Mouse (Mus musculus) adrenal gland, postnatal 10 days (tissue): ENCODE measurements around the gene Gm14743. TPM values are rescaled to one million over a fixed set of nuclear protein-coding genes. Genes with fewer than 3 reads are reported as not detected.
"Not testable (repeated sequence)": the region's sequence is repeated elsewhere in the genome, so short reads cannot be mapped to it uniquely, and the experiment has no call there.

Experiments
- DNase-seq: peaks from one replicate; pipeline ENCODE4 v3.0.0; 2021; ENCODE audit warnings: mixed read lengths
- long read RNA-seq, 2 experiments: library from polyadenylated mRNA; stranded (forward); transcript quantifications; one replicate each; pipeline ENCODE4 v2.0.0; 2021
- total RNA-seq, 2 experiments: library from RNA; stranded (reverse); gene quantifications; 2 replicates each; pipeline ENCODE4 v1.2.3; 2021

The Gm14743 gene
- not detected for total RNA-seq
- long read RNA-seq, experiment 1, result 0 reads
- long read RNA-seq, experiment 2, result 0 reads

DNA sequence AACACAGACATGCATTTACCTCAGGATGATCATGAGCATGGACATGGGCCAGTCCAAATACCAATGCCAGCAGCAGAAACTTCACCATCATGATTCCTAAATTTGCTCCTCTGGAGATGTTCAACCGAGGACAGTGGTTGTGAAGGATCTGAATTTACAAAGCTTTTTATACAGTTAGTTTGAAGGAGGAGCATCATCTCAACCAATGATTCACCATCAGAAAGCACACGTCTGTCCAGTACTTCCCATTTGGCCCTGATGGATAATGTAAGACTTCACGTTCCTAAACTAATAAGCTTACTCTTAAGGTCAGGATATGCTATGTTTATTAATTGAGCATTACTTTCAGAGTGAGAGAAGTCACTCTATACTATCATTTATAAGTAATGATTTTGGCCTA, at the start of gene Gm14743:
Gene Gm14743, minus strand, starts transcription at position 101 of the 400 bp plus-strand sequence.
- DNase-seq, result not testable (repeated sequence)

DNA sequence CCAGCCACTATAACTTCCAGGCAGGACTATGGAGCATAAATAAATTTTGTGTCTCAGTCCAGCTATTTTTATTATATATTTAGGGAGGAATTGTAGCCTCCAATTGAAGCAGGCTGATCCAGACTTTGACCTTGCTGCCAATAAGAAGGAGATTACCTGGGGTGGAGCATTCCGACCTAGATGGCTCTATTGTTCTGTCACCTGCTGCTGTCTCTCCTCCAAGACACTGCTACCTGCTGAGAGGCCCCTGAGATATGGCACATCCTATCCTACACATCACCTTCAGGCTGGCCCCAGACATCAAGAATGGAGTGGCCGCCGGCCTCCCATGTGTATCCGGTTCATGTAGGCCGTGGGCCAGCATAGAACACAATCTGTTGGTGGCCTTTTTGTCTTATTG, 42.9 kb downstream of the Gm14743 start:
- DNase-seq, result no peak

DNA sequence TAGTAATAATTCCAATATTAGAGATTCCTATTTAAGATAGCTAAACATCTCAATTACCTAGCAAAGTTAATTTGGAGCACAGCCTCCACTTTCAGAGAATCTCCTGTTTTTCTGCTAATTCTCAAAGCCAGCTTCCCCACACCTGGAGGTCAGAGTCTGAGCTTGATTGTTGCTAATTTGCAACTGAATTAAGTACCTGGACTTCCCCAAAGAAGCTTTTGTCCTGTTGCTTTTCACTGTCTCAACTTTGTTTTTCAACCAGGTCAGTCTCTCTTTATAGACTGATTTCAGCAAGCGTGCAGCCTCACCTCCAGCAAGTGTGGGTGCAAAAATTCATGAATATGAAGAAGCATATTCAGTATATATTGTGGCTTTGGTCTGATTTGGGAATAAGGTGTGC, 43.5 kb downstream of the Gm14743 start:
- not testable (repeated sequence) for DNase-seq

Other genes with a start within 250 kb of the Gm14743 start
- not detected for gene Obp1a, start 154.5 kb downstream of the Gm14743 start, total RNA-seq
- gene Gm5938, start 120.5 kb downstream of the Gm14743 start, total RNA-seq, result not detected
- not detected for gene Obp1b, start 59.1 kb downstream of the Gm14743 start, total RNA-seq
- gene 4930480E11Rik, start 123.7 kb upstream of the Gm14743 start, total RNA-seq, result not detected